Mouse (Mus musculus): ENCODE measurements around the gene Fxr1.
A peak's percentile ranks its signal among the peaks of the same experiment; 100 is the strongest.

- TF ChIP-seq EP300 (IDR thresholded peaks at IDR 0.05; ENCODE audit: insufficient read depth, low read depth, low read length), result peak; percentile 76; the same call in 1 of the 2 replicates
- no peak for TF ChIP-seq CTCF (IDR thresholded peaks at IDR 0.05; ENCODE audit: low read depth, low read length)
- TF ChIP-seq POLR2A (IDR thresholded peaks at IDR 0.05; ENCODE audit: insufficient read depth, low read length), result no peak
Observed at GRCm38 (mm10) chr3:34007611-34008010, 12.1 kb upstream of the Fxr1 start.
